Mouse (Mus musculus) regulatory T cell (primary cell): ENCODE measurements around the gene Tmem43.

Source experiments
- in situ Hi-C: fragments of 300-600 bp; cut with MboI, MseI; formaldehyde crosslinking; loops from one replicate; pipeline ENCODE4 v1.15.1; 2025; ENCODE audit warnings: high pct_unique_total_duplicates

Tmem43 gene

GRCm38 (mm10) chr6:91533359-91533758 lies 59.9 kb downstream of the Tmem43 start:
- in situ Hi-C loops = no loop called here

DNA sequence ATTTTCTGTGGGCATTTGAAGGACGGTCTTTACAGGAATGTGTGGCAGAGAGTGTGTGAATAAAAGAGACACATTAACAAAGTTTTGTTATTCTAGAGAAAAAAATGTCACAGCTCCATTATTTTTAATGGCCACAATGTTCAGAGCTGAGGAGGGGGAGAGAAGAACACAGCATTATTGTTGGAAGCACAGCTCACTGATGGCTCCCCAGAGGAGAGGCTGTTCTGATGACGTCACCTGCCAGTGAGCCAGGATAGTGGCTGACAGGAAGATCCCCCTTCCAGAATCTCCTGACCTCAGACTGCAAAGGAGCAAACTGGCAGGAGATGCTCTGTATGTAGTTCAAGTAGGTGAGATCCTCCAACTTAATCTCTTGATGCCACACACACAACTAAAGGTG lies 60.3 kb downstream of the Tmem43 start:
- in situ Hi-C loops = no loop called here

- in situ Hi-C loops = no loop called here
Measured at GRCm38 (mm10) chr6:91534268-91534667, 60.8 kb downstream of the Tmem43 start.

GRCm38 (mm10) chr6:91535231-91535630 lies 61.7 kb downstream of the Tmem43 start:
- in situ Hi-C loops = no loop called here

GRCm38 (mm10) chr6:91536047-91536765 lies 62.7 kb downstream of the Tmem43 start:
- in situ Hi-C loops = no loop called here
